Mouse (Mus musculus) heart, postnatal 14 days (tissue): ENCODE data around the gene Mocs1. TPM values are rescaled to one million over a fixed set of nuclear protein-coding genes. Genes with fewer than 3 reads are reported as not detected.
A peak's percentile ranks its signal among the peaks of the same experiment; 100 is the strongest.
"Not testable (repeated sequence)": the region's sequence is repeated elsewhere in the genome, so short reads cannot be mapped to it uniquely, and the experiment has no call there.

Experiments
- DNase-seq, 2 experiments: peaks; one replicate each; pipeline ENCODE4 v3.0.0; 2021 to 2022
- intact Hi-C: fragments of 180-260 bp; cut with DNase I; formaldehyde crosslinking; loops from one replicate; pipeline ENCODE4 v1.15.1; 2025
- total RNA-seq, 2 experiments: library from RNA; stranded (reverse); gene quantifications; 2 replicates each; pipeline ENCODE4 v1.2.3; 2021

The Mocs1 gene
- total RNA-seq, 2 experiments from 2014 or later, result 21.8 to 25.1 TPM

- DNase-seq, result peak in 1 of 2 experiments; percentile 18
These were observed 2.0 kb downstream of the Mocs1 start for GRCm38 (mm10) chr17:49430136-49430535.

GRCm38 (mm10) chr17:49431176-49431575 lies 3.0 kb downstream of the Mocs1 start:
- DNase-seq, result no peak
- intact Hi-C loops, result no loop called here

More at GRCm38 (mm10) chr17:49430136-49430535, 2.0 kb downstream of the Mocs1 start:
- intact Hi-C loops, result no loop called here

GRCm38 (mm10) chr17:49432071-49432711 lies 4.0 kb downstream of the Mocs1 start:
- intact Hi-C loops, result no loop called here
- peak; percentile 69 to 70 for DNase-seq

GRCm38 (mm10) chr17:49433071-49433470 lies 4.9 kb downstream of the Mocs1 start:
- DNase-seq, result no peak
- intact Hi-C loops, result no loop called here

- peak in 1 of 2 experiments; percentile 0 for DNase-seq
- intact Hi-C loops, result loop anchor here (2.0 kb wide), 1 partner anchor 23 kb away; no protein-coding TSS in a partner anchor
These were observed 6.1 kb downstream of the Mocs1 start for GRCm38 (mm10) chr17:49434236-49434635.

- intact Hi-C loops, result loop anchor here (2.0 kb wide), 1 partner anchor 22 kb away; no protein-coding TSS in a partner anchor
- peak in 1 of 2 experiments; percentile 0 for DNase-seq
These were observed 6.9 kb downstream of the Mocs1 start for GRCm38 (mm10) chr17:49435081-49435480.

- no peak for DNase-seq
- intact Hi-C loops, result no loop called here
These were observed 8.5 kb downstream of the Mocs1 start for GRCm38 (mm10) chr17:49436631-49437030.

- intact Hi-C loops, result not testable (repeated sequence)
- peak in 1 of 2 experiments; percentile 0 for DNase-seq
These were observed 9.1 kb downstream of the Mocs1 start for GRCm38 (mm10) chr17:49437306-49437705.

- intact Hi-C loops, result no loop called here
- no peak for DNase-seq
These were observed 10.8 kb downstream of the Mocs1 start for GRCm38 (mm10) chr17:49438822-49439574.

- no peak for DNase-seq
- intact Hi-C loops, result no loop called here
These were observed 11.5 kb downstream of the Mocs1 start for GRCm38 (mm10) chr17:49439706-49440105.

GRCm38 (mm10) chr17:49440331-49441130 lies 12.4 kb downstream of the Mocs1 start:
- no peak for DNase-seq
- intact Hi-C loops, result no loop called here

- DNase-seq, intact Hi-C loops: not testable (repeated sequence)
These were observed 14.7 kb downstream of the Mocs1 start for GRCm38 (mm10) chr17:49442841-49443240.

- DNase-seq, result peak in 1 of 2 experiments; percentile 45
These were observed 20.5 kb downstream of the Mocs1 start for GRCm38 (mm10) chr17:49448570-49449229.

GRCm38 (mm10) chr17:49449230-49449608 lies 21.1 kb downstream of the Mocs1 start:
- DNase-seq, result no peak
- intact Hi-C loops, result no loop called here

More at GRCm38 (mm10) chr17:49448570-49449229, 20.5 kb downstream of the Mocs1 start:
- intact Hi-C loops, result no loop called here

GRCm38 (mm10) chr17:49450922-49451321 lies 22.8 kb downstream of the Mocs1 start:
- DNase-seq, result no peak

GRCm38 (mm10) chr17:49456334-49456733 lies 28.2 kb downstream of the Mocs1 start:
- intact Hi-C loops, result loop anchor here (2.0 kb wide), 1 partner anchor 22 kb away; no protein-coding TSS in a partner anchor
- DNase-seq, result no peak

More at GRCm38 (mm10) chr17:49450922-49451321, 22.8 kb downstream of the Mocs1 start:
- intact Hi-C loops, result no loop called here

- intact Hi-C loops, result loop anchor here (2.0 kb wide), 1 partner anchor 23 kb away; no protein-coding TSS in a partner anchor
- DNase-seq, result no peak
These were observed 29.7 kb downstream of the Mocs1 start for GRCm38 (mm10) chr17:49457833-49458232.

- intact Hi-C loops, result no loop called here
- DNase-seq, result no peak
These were observed 30.2 kb downstream of the Mocs1 start for GRCm38 (mm10) chr17:49458386-49458785.

GRCm38 (mm10) chr17:49464884-49465283 lies 36.7 kb downstream of the Mocs1 start:
- DNase-seq, result no peak
- intact Hi-C loops, result loop anchor here (5.0 kb wide), 1 partner anchor 97 kb away; the partner anchor contains the start of gene Daam2

GRCm38 (mm10) chr17:49468223-49468622 lies 40.1 kb downstream of the Mocs1 start:
- DNase-seq, result peak; percentile 77 to 90
- intact Hi-C loops, result loop anchor here (1.0 to 5.0 kb wide), 3 partner anchors 94 to 431 kb away; partner anchors contain the start of gene Daam2
